Mouse (Mus musculus): ENCODE measurements around the gene Galnt14. TPM values are rescaled to one million over a fixed set of nuclear protein-coding genes. Genes with fewer than 3 reads are reported as not detected.

Gene Galnt14
- polyA plus RNA-seq, 2 experiments: 0.03 to 0.08 TPM

DNA sequence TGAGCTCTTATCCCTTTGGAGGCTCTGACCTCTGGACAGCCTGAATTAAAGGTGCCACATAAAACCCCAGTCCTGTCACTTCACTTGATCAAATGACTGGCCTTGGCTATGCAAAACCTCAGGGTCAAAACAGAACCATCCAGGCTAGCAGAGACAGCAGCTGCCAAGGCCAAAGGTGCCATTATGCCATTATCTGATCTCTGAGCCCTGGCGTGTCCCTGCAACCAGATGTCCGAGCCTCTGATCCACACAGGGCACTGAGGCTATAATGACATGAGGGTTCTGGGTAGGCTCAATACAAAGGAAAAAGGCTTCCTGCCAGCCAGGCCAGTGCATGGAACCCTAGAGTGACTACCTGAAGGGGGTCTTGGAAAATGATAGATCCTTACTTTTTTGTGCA, 75.4 kb downstream of the Galnt14 start:
- no peaks in the 10 kb centered on the region for H3K27me3 ChIP-seq (ENCODE audit: control insufficient read depth, insufficient read depth, low read length)
- no peaks in the 10 kb centered on the region for H3K4me1 ChIP-seq (replicated peaks; ENCODE audit: control insufficient read depth in 2 of 2, insufficient read depth in 2 of 2, low read length in 1 of 2)
- no peaks in the 10 kb centered on the region for H3K36me3 ChIP-seq (replicated peaks; ENCODE audit: control insufficient read depth, insufficient read depth, low read depth)
- H3K27ac ChIP-seq: no peak overlapping the region
- DNase-seq (ENCODE audit: low read depth in 3 of 3, low spot score in 3 of 3): no peak
- WGBS (ENCODE audit: insufficient replicate concordance): 63% methylated on average over 2 of the region's 2 CpGs
- H3K4me2 ChIP-seq (ENCODE audit: low read depth): no peak overlapping the region
- TF ChIP-seq EP300 (IDR thresholded peaks at IDR 0.05; ENCODE audit: low read depth): no peak
- TF ChIP-seq CTCF (IDR thresholded peaks at IDR 0.05; ENCODE audit: low read depth): no peak
- ATAC-seq (ENCODE audit: insufficient read depth): no peak
- H3K9me3 ChIP-seq (ENCODE audit: control insufficient read depth, low read length): no peaks in the 10 kb centered on the region
- no peak overlapping the region for H3K4me3 ChIP-seq (ENCODE audit: insufficient read depth in 1 of 2, low read depth in 2 of 2, low read length in 2 of 2)
- no peak overlapping the region for H3K9ac ChIP-seq (replicated peaks)

DNA sequence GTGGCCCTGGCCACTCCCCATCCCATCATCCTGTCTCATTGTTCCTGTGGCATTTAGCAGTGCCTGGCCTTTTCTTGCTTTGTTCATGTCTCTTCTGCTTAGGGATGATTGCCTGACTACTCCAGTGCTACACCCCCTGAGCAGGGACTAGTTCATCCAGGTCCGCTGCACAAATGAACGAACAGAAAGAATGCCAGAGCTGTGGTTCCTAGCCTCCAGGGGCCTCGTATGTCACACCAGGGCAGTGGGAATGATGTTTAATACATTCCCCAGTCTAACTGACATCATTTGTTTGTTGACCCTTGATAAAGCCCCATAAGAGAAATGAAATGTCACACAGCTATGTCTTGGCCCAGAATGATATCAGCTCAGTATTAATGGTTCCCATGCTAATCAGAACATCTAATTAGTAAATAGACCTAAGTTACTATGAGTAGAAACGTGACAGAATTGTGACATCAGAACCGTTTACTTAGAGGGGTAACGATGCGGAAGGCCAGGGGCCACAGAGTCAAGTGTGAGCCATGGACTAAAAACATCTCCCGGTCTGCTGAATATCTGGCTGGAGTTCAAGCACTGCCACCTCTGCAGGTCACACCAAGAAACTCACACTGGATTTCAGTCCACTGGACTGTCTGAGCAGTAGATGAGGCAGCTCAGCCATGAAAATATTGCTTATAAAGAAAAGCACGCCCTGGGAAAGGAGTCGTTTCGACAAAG, 76.1 kb downstream of the Galnt14 start:
- Histone ChIP-seq H3K4me3 (ENCODE audit: insufficient read depth in 1 of 2, low read depth in 2 of 2, low read length in 2 of 2) (no peak overlapping the region), H3K4me1 (replicated peaks; ENCODE audit: control insufficient read depth in 2 of 2, insufficient read depth in 2 of 2, low read length in 1 of 2) (no peaks in the 10 kb centered on the region), H3K9me3 (ENCODE audit: control insufficient read depth, low read length) (no peaks in the 10 kb centered on the region), H3K27ac (no peak overlapping the region), H3K9ac (replicated peaks) (no peak overlapping the region), H3K36me3 (replicated peaks; ENCODE audit: control insufficient read depth, insufficient read depth, low read depth) (no peaks in the 10 kb centered on the region), H3K4me2 (ENCODE audit: low read depth) (no peak overlapping the region), H3K27me3 (ENCODE audit: control insufficient read depth, insufficient read depth, low read length) (no peaks in the 10 kb centered on the region)
- 72% methylated on average over 11 of the region's 11 CpGs for WGBS (ENCODE audit: insufficient replicate concordance)
- DNase-seq (ENCODE audit: low read depth in 3 of 3, low spot score in 3 of 3): no peak
- TF ChIP-seq EP300 (IDR thresholded peaks at IDR 0.05; ENCODE audit: low read depth) (no peak), CTCF (IDR thresholded peaks at IDR 0.05; ENCODE audit: low read depth) (no peak)
- no peak for ATAC-seq (ENCODE audit: insufficient read depth)

DNA sequence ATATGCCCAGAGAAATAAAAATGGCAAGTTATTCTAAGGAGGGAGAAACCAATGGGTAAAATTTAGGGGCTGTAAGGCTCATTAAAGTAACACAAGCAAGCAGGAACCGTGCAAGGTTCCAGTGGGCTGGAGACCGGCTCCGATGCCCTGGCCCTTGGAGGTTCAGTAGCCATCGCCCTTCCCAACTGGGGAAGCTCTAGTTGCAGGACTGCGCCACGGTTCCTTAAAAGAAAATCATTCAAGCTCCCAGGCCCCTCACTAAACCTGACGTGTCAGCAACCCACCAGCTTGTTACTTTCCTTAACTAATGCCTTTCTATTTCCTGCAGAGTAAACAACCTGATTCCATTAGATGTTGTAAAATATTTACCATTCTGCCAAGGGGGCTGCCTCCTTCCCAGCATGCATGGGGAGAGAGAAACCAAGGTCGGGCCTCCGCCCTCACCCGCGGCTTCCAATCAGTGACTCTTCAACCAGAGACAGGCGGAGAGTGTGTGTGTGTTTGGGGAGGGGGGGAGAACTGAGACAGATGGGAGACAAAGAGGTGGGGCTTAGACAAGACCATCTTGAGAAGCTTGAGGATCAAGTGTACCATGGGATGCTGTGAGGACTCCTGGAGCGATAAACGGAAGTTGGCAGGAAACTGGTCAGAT, 81.9 kb downstream of the Galnt14 start:
- no peaks in the 10 kb centered on the region for H3K9me3 ChIP-seq (ENCODE audit: control insufficient read depth, low read length)
- no peak for DNase-seq (ENCODE audit: low read depth in 3 of 3, low spot score in 3 of 3)
- TF ChIP-seq EP300 (IDR thresholded peaks at IDR 0.05; ENCODE audit: low read depth) (no peak), CTCF (IDR thresholded peaks at IDR 0.05; ENCODE audit: low read depth) (no peak)
- H3K27ac ChIP-seq: no peak overlapping the region
- H3K4me1 ChIP-seq (replicated peaks; ENCODE audit: control insufficient read depth in 2 of 2, insufficient read depth in 2 of 2, low read length in 1 of 2): no peaks in the 10 kb centered on the region
- H3K27me3 ChIP-seq (ENCODE audit: control insufficient read depth, insufficient read depth, low read length): no peaks in the 10 kb centered on the region
- no peak overlapping the region for H3K4me2 ChIP-seq (ENCODE audit: low read depth)
- no peak overlapping the region for H3K9ac ChIP-seq (replicated peaks)
- no peak for ATAC-seq (ENCODE audit: insufficient read depth)
- H3K4me3 ChIP-seq (ENCODE audit: insufficient read depth in 1 of 2, low read depth in 2 of 2, low read length in 2 of 2): no peak overlapping the region
- WGBS (ENCODE audit: insufficient replicate concordance): 68% methylated on average over 14 of the region's 14 CpGs
- H3K36me3 ChIP-seq (replicated peaks; ENCODE audit: control insufficient read depth, insufficient read depth, low read depth): no peaks in the 10 kb centered on the region

DNA sequence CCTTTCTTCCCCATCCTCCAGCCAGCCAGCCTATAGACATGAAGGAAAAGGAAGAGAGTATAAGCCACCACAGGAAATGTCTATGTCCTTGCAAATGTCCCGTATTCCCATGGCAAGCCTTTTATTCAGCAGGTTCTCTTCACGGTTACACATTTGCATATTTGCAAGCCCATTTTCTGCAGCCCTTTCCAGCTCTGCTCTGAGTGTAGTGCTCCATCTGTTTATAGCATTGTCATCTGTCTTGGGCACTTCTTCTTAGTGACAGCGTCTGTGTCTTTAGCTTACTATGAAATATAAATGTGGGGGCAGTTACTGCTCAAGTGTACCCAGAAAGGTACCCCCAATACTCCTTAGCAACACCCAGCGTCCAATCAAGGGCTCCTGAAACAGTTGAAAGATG, 83.3 kb downstream of the Galnt14 start:
- no peak overlapping the region for H3K4me3 ChIP-seq (ENCODE audit: insufficient read depth in 1 of 2, low read depth in 2 of 2, low read length in 2 of 2)
- no peaks in the 10 kb centered on the region for H3K36me3 ChIP-seq (replicated peaks; ENCODE audit: control insufficient read depth, insufficient read depth, low read depth)
- no peak for ATAC-seq (ENCODE audit: insufficient read depth)
- H3K4me2 ChIP-seq (ENCODE audit: low read depth): no peak overlapping the region
- no peak overlapping the region for H3K9ac ChIP-seq (replicated peaks)
- 46% methylated on average over 4 of the region's 4 CpGs for WGBS (ENCODE audit: insufficient replicate concordance)
- H3K27ac ChIP-seq: no peak overlapping the region
- DNase-seq (ENCODE audit: low read depth in 3 of 3, low spot score in 3 of 3): no peak
- TF ChIP-seq CTCF (IDR thresholded peaks at IDR 0.05; ENCODE audit: low read depth) (no peak), EP300 (IDR thresholded peaks at IDR 0.05; ENCODE audit: low read depth) (no peak)
- no peaks in the 10 kb centered on the region for H3K4me1 ChIP-seq (replicated peaks; ENCODE audit: control insufficient read depth in 2 of 2, insufficient read depth in 2 of 2, low read length in 1 of 2)
- no peaks in the 10 kb centered on the region for H3K9me3 ChIP-seq (ENCODE audit: control insufficient read depth, low read length)
- no peaks in the 10 kb centered on the region for H3K27me3 ChIP-seq (ENCODE audit: control insufficient read depth, insufficient read depth, low read length)

GRCm38 (mm10) chr17:73620049-73620448, 90.2 kb downstream of the Galnt14 start:
- Histone ChIP-seq H3K9ac (replicated peaks) (no peak overlapping the region), H3K27me3 (ENCODE audit: control insufficient read depth, insufficient read depth, low read length) (no peaks in the 10 kb centered on the region), H3K4me1 (replicated peaks; ENCODE audit: control insufficient read depth in 2 of 2, insufficient read depth in 2 of 2, low read length in 1 of 2) (no peaks in the 10 kb centered on the region), H3K36me3 (replicated peaks; ENCODE audit: control insufficient read depth, insufficient read depth, low read depth) (no peaks in the 10 kb centered on the region), H3K4me3 (ENCODE audit: insufficient read depth in 1 of 2, low read depth in 2 of 2, low read length in 2 of 2) (no peak overlapping the region), H3K27ac (no peak overlapping the region), H3K9me3 (ENCODE audit: control insufficient read depth, low read length) (no peaks in the 10 kb centered on the region), H3K4me2 (ENCODE audit: low read depth) (no peak overlapping the region)
- ATAC-seq (ENCODE audit: insufficient read depth): no peak
- 64% methylated on average over 4 of the region's 4 CpGs for WGBS (ENCODE audit: insufficient replicate concordance)
- no peak for DNase-seq (ENCODE audit: low read depth in 3 of 3, low spot score in 3 of 3)
- no peak for TF ChIP-seq EP300 (IDR thresholded peaks at IDR 0.05; ENCODE audit: low read depth)
- TF ChIP-seq CTCF (IDR thresholded peaks at IDR 0.05; ENCODE audit: low read depth): no peak

Data from liver, embryonic 14.5 days (tissue).